Mouse (Mus musculus) forebrain, postnatal 0 days (tissue): ENCODE data around the gene Cth. TPM values are rescaled to one million over a fixed set of nuclear protein-coding genes. Genes with fewer than 3 reads are reported as not detected.
"Not testable (repeated sequence)": the region's sequence is repeated elsewhere in the genome, so short reads cannot be mapped to it uniquely, and the experiment has no call there.

Experiments used
- ATAC-seq: fragments of 200-750 bp; cut with Nextera tagmentation; 2 replicates; pipeline ENCODE4 v1.8.0; 2017; ENCODE audit warnings: mild to moderate bottlenecking, moderate library complexity
- DNase-seq: peaks from one replicate; pipeline ENCODE4 v3.0.0-alpha.2; 2015
- H3K27ac ChIP-seq: fragments of 300-500 bp; sonication (generic); 2 replicates; pipeline ENCODE4 v1.5.1; 2014; ENCODE audit warnings: low read depth, mild to moderate bottlenecking, antibody characterized with exemption, low read length, moderate library complexity, mixed read lengths
- H3K27me3 ChIP-seq: fragments of 300-500 bp; sonication (generic); 2 replicates; pipeline ENCODE4 v1.6.1; 2014; ENCODE audit warnings: mild to moderate bottlenecking, low read length, mixed read lengths; ENCODE audit not compliant: insufficient read depth
- H3K36me3 ChIP-seq: fragments of 300-500 bp; sonication (generic); 2 replicates; pipeline ENCODE4 v1.6.1; 2014; ENCODE audit warnings: mild to moderate bottlenecking, moderate library complexity; ENCODE audit not compliant: insufficient read depth
- H3K4me1 ChIP-seq: fragments of 300-500 bp; sonication (generic); 2 replicates; pipeline ENCODE4 v1.6.1; 2014; ENCODE audit warnings: antibody characterized with exemption; ENCODE audit not compliant: insufficient read depth
- H3K4me2 ChIP-seq: fragments of 300-500 bp; sonication (generic); 2 replicates; pipeline ENCODE4 v1.6.1; 2014; ENCODE audit warnings: low read depth, mild to moderate bottlenecking, moderate library complexity
- H3K4me3 ChIP-seq: fragments of 300-500 bp; sonication (generic); 2 replicates; pipeline ENCODE4 v1.5.1; 2014; ENCODE audit warnings: low read depth, low read length, mixed read lengths
- H3K9ac ChIP-seq: fragments of 300-500 bp; sonication (generic); 2 replicates; pipeline ENCODE4 v1.6.1; 2014; ENCODE audit warnings: mild to moderate bottlenecking
- H3K9me3 ChIP-seq: fragments of 300-500 bp; sonication (generic); 2 replicates; pipeline ENCODE4 v1.6.1; 2016; ENCODE audit warnings: low read length
- CTCF ChIP-seq: sonication (generic); IDR thresholded peaks from 2 replicates; pipeline ENCODE4 v1.5.1; 2016; ENCODE audit warnings: antibody characterized with exemption, control low read depth, low read depth
- WGBS: fragments of 180-500 bp; shearing (Covaris S2); extraction: QIAGEN DNeasy Blood & Tissue Kit; methylation state at CpG from one replicate; pipeline ENCODE4 v1.1.7; 2014; 5-methylcytosine and 5-hydroxymethylcytosine counted together
- polyA plus RNA-seq: library from polyadenylated mRNA; unstranded; fragments of >200 nt; fragmentation: Nextera tagmentation; extraction: Ambion mirVana; gene quantifications from 2 replicates; pipeline ENCODE4 v1.2.1, GENCODE M21; 2015
- total RNA-seq: library from RNA; depleted of rRNA; stranded (reverse); fragments of >200 nt; gene quantifications from 2 replicates; pipeline ENCODE4 v1.2.3, GENCODE M21; 2014

The Cth gene
- total and polyA plus RNA-seq, 2 experiments from 2014 or later: 2.1 to 3.2 TPM

GRCm38 (mm10) chr3:157947383-157948280 is 22.8 kb upstream of the Cth start:
- H3K36me3 ChIP-seq: no peaks in the 10 kb centered on the region
- DNase-seq (no peak), ATAC-seq (peak; percentile 59)
- no peak for TF ChIP-seq CTCF
- WGBS: under 1% methylated on average over 74 of the region's 93 CpGs
- peak overlapping the region; percentile 89 for H3K9ac ChIP-seq
- no peaks in the 10 kb centered on the region for H3K27me3 ChIP-seq
- peaks cover 5% of the 10 kb centered on the region; the same call in 1 of the 2 replicates for H3K4me1 ChIP-seq
- H3K4me2 ChIP-seq: peak overlapping the region; percentile 79
- peak overlapping the region; percentile 93 for H3K27ac ChIP-seq
- peak overlapping the region; percentile 70 for H3K4me3 ChIP-seq
- no peaks in the 10 kb centered on the region for H3K9me3 ChIP-seq

- WGBS: under 1% methylated on average over 43 of the region's 45 CpGs
- ATAC-seq (peak; percentile 99), DNase-seq (peak; percentile 97)
- peak within 1 kb of the TSS; percentile 89 for H3K9ac ChIP-seq
- peak within 1 kb of the TSS; percentile 93 for H3K27ac ChIP-seq
- peak within 1 kb of the TSS; percentile 70 for H3K4me3 ChIP-seq
- H3K36me3 ChIP-seq: no peaks in the 10 kb centered on the region
- H3K4me1 ChIP-seq: peaks cover 5% of the 10 kb centered on the region; the same call in 1 of the 2 replicates
- H3K9me3 ChIP-seq: no peaks in the 10 kb centered on the region
- TF ChIP-seq CTCF: no peak
- no peaks in the 10 kb centered on the region for H3K27me3 ChIP-seq
- peak within 1 kb of the TSS; percentile 79 for H3K4me2 ChIP-seq
Measured at GRCm38 (mm10) chr3:157946843-157947358, 22.0 kb upstream of the Cth start, which contains the start of gene Ankrd13c. TSS of gene Ankrd13c (plus strand) at chr3:157947239.

- Histone ChIP-seq H3K4me1 (no peaks in the 10 kb centered on the region), H3K9me3 (no peaks in the 10 kb centered on the region), H3K36me3 (no peaks in the 10 kb centered on the region), H3K27me3 (no peaks in the 10 kb centered on the region), H3K4me3 (no peak overlapping the region), H3K4me2 (no peak overlapping the region), H3K27ac (no peak overlapping the region), H3K9ac (no peak overlapping the region)
- 88% methylated on average over 2 of the region's 2 CpGs for WGBS
- TF ChIP-seq CTCF: no peak
- no peak for DNase-seq
- no peak for ATAC-seq
Measured at GRCm38 (mm10) chr3:157938585-157938984, 13.7 kb upstream of the Cth start.

GRCm38 (mm10) chr3:157934301-157934823 is 9.5 kb upstream of the Cth start:
- H3K27me3 ChIP-seq: no peaks in the 10 kb centered on the region
- H3K4me1 ChIP-seq: no peaks in the 10 kb centered on the region
- WGBS: 93% methylated on average over 3 of the region's 3 CpGs
- H3K4me2 ChIP-seq: no peak overlapping the region
- H3K9ac ChIP-seq: no peak overlapping the region
- H3K36me3 ChIP-seq: no peaks in the 10 kb centered on the region
- no peak overlapping the region for H3K27ac ChIP-seq
- H3K4me3 ChIP-seq: no peak overlapping the region
- no peak for TF ChIP-seq CTCF
- no peaks in the 10 kb centered on the region for H3K9me3 ChIP-seq
- no peak for ATAC-seq
- DNase-seq: no peak

- 62% methylated on average over 5 of the region's 6 CpGs for WGBS
- not testable (repeated sequence) for H3K9ac ChIP-seq, H3K36me3 ChIP-seq, H3K27ac ChIP-seq, H3K4me2 ChIP-seq, DNase-seq, H3K9me3 ChIP-seq, H3K4me1 ChIP-seq, H3K4me3 ChIP-seq, H3K27me3 ChIP-seq, ATAC-seq
Measured at GRCm38 (mm10) chr3:157933223-157933622, 8.3 kb upstream of the Cth start.

- 41% methylated on average over 3 of the region's 3 CpGs for WGBS
- DNase-seq (no peak), ATAC-seq (no peak)
- no peak overlapping the region for H3K27ac ChIP-seq
- H3K4me2 ChIP-seq: no peak overlapping the region
- no peak overlapping the region for H3K4me3 ChIP-seq
- TF ChIP-seq CTCF: no peak
- no peaks in the 10 kb centered on the region for H3K4me1 ChIP-seq
- H3K9ac ChIP-seq: no peak overlapping the region
- no peaks in the 10 kb centered on the region for H3K27me3 ChIP-seq
- H3K9me3 ChIP-seq: no peaks in the 10 kb centered on the region
- no peaks in the 10 kb centered on the region for H3K36me3 ChIP-seq
Measured at GRCm38 (mm10) chr3:157932074-157932473, 7.2 kb upstream of the Cth start.

- Histone ChIP-seq H3K4me3 (no peak overlapping the region), H3K9me3 (no peaks in the 10 kb centered on the region), H3K27me3 (no peaks in the 10 kb centered on the region), H3K36me3 (no peaks in the 10 kb centered on the region), H3K27ac (no peak overlapping the region), H3K4me1 (no peaks in the 10 kb centered on the region), H3K9ac (no peak overlapping the region), H3K4me2 (no peak overlapping the region)
- DNase-seq (no peak), ATAC-seq (no peak)
- 60% methylated on average over 3 of the region's 3 CpGs for WGBS
- no peak for TF ChIP-seq CTCF
Measured at GRCm38 (mm10) chr3:157931592-157931991, 6.7 kb upstream of the Cth start.
